Mouse (Mus musculus): ENCODE measurements at regions not wholly inside any gene's neighbourhood (a gene's known extent, or its start where the extent isn't known, plus 50 kb on each side); places are given as distances from the start of the nearest gene placed in this dataset.
A peak's percentile ranks its signal among the peaks of the same experiment; 100 is the strongest.

DNA sequence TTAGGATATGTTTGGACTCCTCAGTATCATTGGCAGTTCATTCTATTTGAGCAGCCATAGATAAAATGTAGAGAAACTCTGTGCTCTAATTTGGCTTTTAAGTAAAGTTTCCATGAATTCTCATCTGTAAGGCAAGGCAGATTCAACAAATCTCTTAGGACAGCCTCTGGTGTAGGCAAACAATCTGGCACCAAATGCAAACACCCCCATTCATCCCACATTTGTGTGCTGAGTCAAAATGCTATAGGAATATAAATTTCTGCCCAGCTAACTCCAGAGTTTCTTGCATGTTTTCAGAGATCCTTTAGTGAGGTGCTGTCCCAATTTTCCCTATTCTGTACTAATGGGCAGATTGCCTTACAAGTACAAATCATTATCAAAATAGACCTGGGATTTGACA, 695.7 kb upstream of the Kif18a start:
- no peak for DNase-seq (ENCODE audit: low spot score in 2 of 2)

GRCm38 (mm10) chr2:108593555-108593954, 687.0 kb upstream of the Kif18a start:
- DNase-seq (ENCODE audit: low spot score in 2 of 2), result no peak

DNA sequence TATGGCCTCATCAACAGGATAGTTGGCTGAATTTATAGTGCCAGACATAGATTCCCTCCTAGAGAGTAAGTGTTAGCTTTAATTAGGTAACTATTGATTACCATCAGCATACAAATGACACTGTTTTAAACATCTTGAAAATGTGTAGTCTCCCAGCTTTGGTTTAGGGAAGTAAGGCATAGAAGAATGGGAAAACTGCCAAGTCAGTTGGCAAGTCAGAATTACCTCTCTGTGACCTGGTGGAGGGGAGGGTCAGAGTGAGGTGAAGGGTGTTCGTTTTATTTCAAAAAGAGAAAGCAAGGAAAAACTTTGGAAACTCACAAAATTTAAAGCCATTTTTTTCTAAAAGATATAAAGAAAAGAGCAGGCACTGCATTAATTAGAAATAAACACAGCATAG, 680.2 kb upstream of the Kif18a start:
- no peak for DNase-seq (ENCODE audit: low spot score in 2 of 2)

- DNase-seq (ENCODE audit: low spot score in 2 of 2), result no peak
Measured at GRCm38 (mm10) chr2:108619580-108619979, 661.0 kb upstream of the Kif18a start.

- no peak for DNase-seq (ENCODE audit: low spot score in 2 of 2)
Measured at GRCm38 (mm10) chr2:108622367-108623162, 658.0 kb upstream of the Kif18a start.

DNA sequence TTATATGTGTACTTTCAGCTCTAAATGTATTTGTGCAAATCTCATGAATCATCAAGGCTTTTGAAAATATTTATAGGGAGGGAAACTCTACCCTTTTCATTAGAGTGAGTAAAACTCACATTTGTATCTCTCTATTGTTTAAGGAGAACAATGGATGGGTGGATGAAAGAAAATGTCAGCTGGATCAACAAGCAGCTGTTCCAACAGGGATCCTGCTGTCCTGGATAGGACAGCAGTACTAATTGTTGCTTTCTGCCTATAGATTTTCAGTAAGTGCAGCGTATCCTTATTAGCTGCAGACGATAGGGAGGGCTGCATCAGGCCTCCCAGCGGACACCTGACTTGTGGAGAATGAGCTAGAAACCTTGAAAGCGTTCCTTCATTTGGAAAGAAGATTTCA, 644.9 kb upstream of the Kif18a start:
- DNase-seq (ENCODE audit: low spot score in 2 of 2), result no peak

DNA sequence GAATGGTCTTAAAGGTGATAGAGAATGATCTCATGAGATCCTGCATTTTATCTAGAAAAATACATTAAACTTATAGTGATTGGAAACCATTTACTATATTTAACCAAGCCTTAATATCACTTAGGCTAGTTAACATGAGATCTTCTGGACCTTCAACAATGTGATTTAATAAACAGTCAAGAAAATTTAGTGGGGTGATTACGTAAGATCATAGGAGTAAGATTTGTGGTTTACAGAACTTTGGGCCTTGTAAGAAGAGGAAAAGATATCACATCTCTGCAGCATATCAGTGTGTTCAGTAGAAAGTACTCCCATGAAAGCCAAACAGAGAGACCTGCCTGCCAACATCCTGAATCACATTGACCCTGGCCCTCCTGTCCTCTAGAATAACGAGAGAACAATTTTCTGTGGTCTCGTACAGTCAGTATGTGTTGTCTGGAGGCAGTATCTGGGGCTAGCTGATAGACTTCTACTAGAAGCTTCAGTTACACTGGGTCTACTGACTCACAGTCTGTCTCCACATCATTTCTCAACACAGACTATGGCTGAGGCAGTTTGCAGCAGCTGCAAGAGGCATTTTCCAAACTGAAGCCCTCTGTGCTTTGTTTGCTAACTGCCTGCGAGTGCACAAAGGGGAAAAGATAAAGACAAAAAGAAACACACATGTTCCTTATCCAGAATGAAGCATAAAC, 619.7 kb upstream of the Kif18a start:
- no peak for DNase-seq (ENCODE audit: low spot score in 2 of 2)

- DNase-seq (ENCODE audit: low spot score in 2 of 2), result no peak
Measured at GRCm38 (mm10) chr2:108677777-108678380, 602.7 kb upstream of the Kif18a start.

GRCm38 (mm10) chr2:108681574-108681973, 599.0 kb upstream of the Kif18a start:
- DNase-seq (ENCODE audit: low spot score in 2 of 2), result no peak

GRCm38 (mm10) chr2:108686019-108686743, 594.4 kb upstream of the Kif18a start:
- DNase-seq (ENCODE audit: low spot score in 2 of 2), result no peak

DNA sequence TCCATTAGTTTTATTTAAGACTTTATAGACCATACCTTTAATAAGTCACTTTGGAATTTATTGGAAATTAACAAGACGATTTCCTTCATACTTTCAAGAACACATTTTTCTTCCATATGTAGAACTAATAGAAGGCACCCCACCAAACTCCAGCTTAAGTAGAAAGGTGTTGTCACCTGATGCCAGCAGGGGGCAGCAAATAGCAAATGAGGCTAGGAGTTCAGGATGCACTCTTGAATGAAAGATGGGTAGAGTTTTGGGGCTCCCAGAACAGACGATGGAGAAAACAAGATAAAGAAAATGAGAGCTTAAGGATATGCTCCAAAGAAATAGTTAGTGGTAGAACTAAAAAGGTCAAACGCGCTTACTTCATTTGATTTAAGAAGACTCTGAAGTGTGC, 590.4 kb upstream of the Kif18a start:
- DNase-seq (ENCODE audit: low spot score in 2 of 2), result peak in 1 of 2 experiments; percentile 26

- no peak for DNase-seq (ENCODE audit: low spot score in 2 of 2)
Measured at GRCm38 (mm10) chr2:108691156-108692007, 589.2 kb upstream of the Kif18a start.

DNA sequence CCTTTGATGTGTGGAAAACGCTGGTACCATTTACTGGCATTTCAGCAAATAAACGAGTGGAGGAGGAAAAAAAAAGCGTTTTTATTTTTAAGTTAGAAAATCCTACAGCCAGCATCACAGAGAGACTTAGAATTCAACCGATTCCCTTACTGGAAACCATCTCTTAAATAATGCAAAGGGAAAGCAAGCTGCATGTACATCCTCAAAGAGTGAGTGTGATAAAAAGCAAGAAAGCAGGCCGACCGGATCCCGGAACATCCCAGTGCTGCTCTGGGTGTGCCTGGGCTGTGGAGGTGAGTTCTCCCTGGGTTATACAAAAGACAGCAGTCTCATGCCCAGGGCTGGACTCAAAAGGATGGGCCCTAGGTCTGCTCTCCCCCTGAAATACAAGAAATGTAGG, 579.2 kb upstream of the Kif18a start:
- DNase-seq (ENCODE audit: low spot score in 2 of 2), result no peak

DNA sequence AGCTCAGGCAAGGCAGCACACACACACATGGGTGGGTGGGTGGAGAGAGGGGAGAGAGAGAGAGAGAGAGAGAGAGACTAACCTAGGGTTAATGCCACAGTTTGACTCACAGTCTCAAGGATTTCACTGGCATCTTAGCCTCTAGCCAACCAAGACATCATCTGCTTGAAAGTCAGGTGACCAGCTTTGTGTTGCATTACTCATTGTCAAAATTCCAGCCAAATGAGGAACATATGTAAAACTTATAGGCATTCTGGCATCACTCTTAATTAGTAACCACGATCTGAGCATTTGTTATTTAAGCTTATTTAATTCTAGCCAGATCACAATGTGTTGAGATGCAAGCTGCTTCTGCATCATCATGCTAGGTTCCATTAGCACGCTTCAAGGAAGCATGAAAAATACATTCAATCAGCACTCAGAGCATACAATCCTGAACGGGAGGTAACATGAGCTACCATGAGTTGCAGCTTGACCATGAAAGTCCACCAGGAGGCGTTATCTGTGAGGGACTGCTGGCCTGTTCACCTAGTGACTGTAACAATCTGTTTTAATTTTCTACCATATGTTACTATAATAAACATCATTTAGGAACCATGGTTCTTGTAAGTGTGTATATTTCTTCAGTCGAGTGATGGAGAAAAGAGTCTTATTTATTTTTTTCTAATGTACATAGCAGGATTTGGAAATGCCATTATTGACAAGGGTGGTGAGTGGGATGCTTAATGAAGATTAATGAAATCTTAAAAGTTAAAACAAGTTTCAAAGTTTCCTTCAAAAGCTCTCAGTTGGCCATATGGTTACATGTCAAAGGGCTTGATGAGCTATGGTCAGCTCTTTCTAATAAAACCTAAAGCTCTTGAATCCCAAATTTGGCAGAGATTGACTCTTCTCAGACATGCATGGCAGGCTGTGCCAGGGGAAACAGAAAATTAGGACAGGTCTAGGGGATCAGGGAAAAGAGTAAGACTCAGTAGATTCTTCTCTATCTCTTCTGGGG, 572.4 kb upstream of the Kif18a start:
- DNase-seq (ENCODE audit: low spot score in 2 of 2), result no peak

DNA sequence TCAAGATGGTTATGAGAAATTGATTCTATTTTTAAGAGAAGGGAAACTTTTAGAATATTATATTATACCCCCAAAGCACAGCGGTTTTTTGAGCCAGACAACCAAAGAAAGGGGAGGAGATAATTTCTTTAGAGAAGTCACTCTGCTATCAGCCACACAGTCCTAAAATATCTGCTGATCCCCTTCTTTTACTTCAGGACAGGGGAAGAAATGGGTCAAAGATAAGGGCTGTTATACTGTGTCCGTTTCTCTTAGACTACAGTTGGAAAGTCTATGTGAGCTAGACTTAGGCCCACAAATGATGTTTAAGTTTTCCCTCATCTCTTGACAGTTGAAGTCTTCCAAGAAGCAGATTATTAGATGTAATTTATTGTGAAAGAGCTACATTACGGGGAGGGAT, 538.5 kb upstream of the Kif18a start:
- no peak for DNase-seq (ENCODE audit: low spot score in 2 of 2)

- no peak for DNase-seq (ENCODE audit: low spot score in 2 of 2)
Measured at GRCm38 (mm10) chr2:108743511-108743910, 537.0 kb upstream of the Kif18a start.

GRCm38 (mm10) chr2:108744797-108745196, 535.7 kb upstream of the Kif18a start:
- DNase-seq (ENCODE audit: low spot score in 2 of 2), result no peak

- DNase-seq (ENCODE audit: low spot score in 2 of 2), result no peak
Measured at GRCm38 (mm10) chr2:108753494-108754225, 526.9 kb upstream of the Kif18a start.

DNA sequence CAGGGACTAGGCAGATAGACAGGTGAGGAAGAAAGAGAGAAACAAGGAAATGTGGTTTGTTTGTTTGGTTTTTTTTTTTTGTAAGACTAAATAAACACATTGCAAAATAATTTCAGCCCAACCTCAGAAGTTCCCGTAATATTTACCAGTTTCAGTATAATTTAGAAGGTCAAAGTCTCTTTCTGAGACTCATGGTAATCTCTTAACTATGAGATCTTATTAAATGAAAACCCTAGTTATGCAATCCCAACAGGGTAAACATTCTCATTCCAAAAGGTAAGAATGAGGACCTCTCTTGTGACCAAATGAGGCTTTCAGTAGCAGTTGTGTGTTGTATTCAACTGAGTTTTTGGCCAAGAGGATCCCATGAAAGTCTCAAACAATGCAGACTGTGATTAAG, 524.7 kb upstream of the Kif18a start:
- no peak for DNase-seq (ENCODE audit: low spot score in 2 of 2)
